Mouse (Mus musculus) left cerebral cortex, postnatal 10 days (tissue): ENCODE measurements around the gene Mettl14. TPM values are rescaled to one million over a fixed set of nuclear protein-coding genes. Genes with fewer than 3 reads are reported as not detected.
"Not testable (repeated sequence)": the region's sequence is repeated elsewhere in the genome, so short reads cannot be mapped to it uniquely, and the experiment has no call there.

Experiments used
- DNase-seq, 2 experiments: peaks; one replicate each; pipeline ENCODE4 v3.0.0; 2021 to 2022; ENCODE audit warnings: low spot score in 2 of 2, mixed read lengths in 1 of 2; ENCODE audit errors: extremely low spot score in 1 of 2
- intact Hi-C: fragments of 180-260 bp; cut with DNase I; formaldehyde crosslinking; loops from one replicate; pipeline ENCODE4 v1.15.1; 2025
- total RNA-seq, 2 experiments: library from RNA; stranded (reverse); gene quantifications; 2 replicates each; pipeline ENCODE4 v1.2.3; 2021

Mettl14 gene
- total RNA-seq, 2 experiments from 2014 or later = 12.3 to 12.5 TPM

GRCm38 (mm10) chr3:123370927-123371326 is 15.0 kb downstream of the Mettl14 start:
- intact Hi-C loops = no loop called here
- DNase-seq = no peak

GRCm38 (mm10) chr3:123369161-123369560 is 16.7 kb downstream of the Mettl14 start:
- no peak for DNase-seq
- intact Hi-C loops = no loop called here

GRCm38 (mm10) chr3:123366820-123367219 is 19.1 kb downstream of the Mettl14 start:
- DNase-seq, intact Hi-C loops: not testable (repeated sequence)

- intact Hi-C loops = loop anchor here (10.0 kb wide), 1 partner anchor 122 kb away; the partner anchor contains the start of gene Synpo2
- DNase-seq = no peak
These were observed 29.4 kb downstream of the Mettl14 start for GRCm38 (mm10) chr3:123356377-123356991.

GRCm38 (mm10) chr3:123354388-123354787 is 31.5 kb downstream of the Mettl14 start:
- intact Hi-C loops = loop anchor here (5.0 to 10.0 kb wide), 2 partner anchors 120 to 192 kb away; partner anchors contain the start of gene Synpo2
- DNase-seq = no peak

- no peak for DNase-seq
- intact Hi-C loops = loop anchor here (5.0 to 10.0 kb wide), 2 partner anchors 119 to 191 kb away; partner anchors contain the start of gene Synpo2
These were observed 32.2 kb downstream of the Mettl14 start for GRCm38 (mm10) chr3:123353661-123354060.

GRCm38 (mm10) chr3:123353183-123353582 is 32.7 kb downstream of the Mettl14 start:
- DNase-seq = peak; percentile 27 to 43
- intact Hi-C loops = loop anchor here (5.0 to 10.0 kb wide), 2 partner anchors 118 to 191 kb away; partner anchors contain the start of gene Synpo2

- no peak for DNase-seq
- intact Hi-C loops = loop anchor here (5.0 to 10.0 kb wide), 2 partner anchors 117 to 189 kb away; partner anchors contain the start of gene Synpo2
These were observed 34.4 kb downstream of the Mettl14 start for GRCm38 (mm10) chr3:123351519-123351918.

- no peak for DNase-seq
- intact Hi-C loops = loop anchor here (5.0 to 10.0 kb wide), 2 partner anchors 116 to 188 kb away; partner anchors contain the start of gene Synpo2
These were observed 35.3 kb downstream of the Mettl14 start for GRCm38 (mm10) chr3:123350602-123351001.

GRCm38 (mm10) chr3:123348080-123348802 is 37.7 kb downstream of the Mettl14 start:
- intact Hi-C loops = no loop called here
- DNase-seq = peak in 1 of 2 experiments; percentile 44

- no peak for DNase-seq
- intact Hi-C loops = no loop called here
These were observed 42.2 kb downstream of the Mettl14 start for GRCm38 (mm10) chr3:123343690-123344089.

GRCm38 (mm10) chr3:123341049-123341448 is 44.9 kb downstream of the Mettl14 start:
- intact Hi-C loops = no loop called here
- no peak for DNase-seq

GRCm38 (mm10) chr3:123338666-123339195 is 47.2 kb downstream of the Mettl14 start:
- intact Hi-C loops = no loop called here
- DNase-seq = no peak

- intact Hi-C loops = no loop called here
- DNase-seq = no peak
These were observed 48.1 kb downstream of the Mettl14 start for GRCm38 (mm10) chr3:123337853-123338252.

- no peak for DNase-seq
- intact Hi-C loops = no loop called here
These were observed 49.0 kb downstream of the Mettl14 start for GRCm38 (mm10) chr3:123336951-123337350.

GRCm38 (mm10) chr3:123336455-123336854 is 49.5 kb downstream of the Mettl14 start:
- intact Hi-C loops = no loop called here
- no peak for DNase-seq

- DNase-seq = no peak
- intact Hi-C loops = no loop called here
These were observed 50.4 kb downstream of the Mettl14 start for GRCm38 (mm10) chr3:123335480-123335879.

GRCm38 (mm10) chr3:123334947-123335346 is 51.0 kb downstream of the Mettl14 start:
- DNase-seq = no peak
- intact Hi-C loops = no loop called here

- intact Hi-C loops = no loop called here
These were observed 52.9 kb downstream of the Mettl14 start for GRCm38 (mm10) chr3:123333055-123333424.

More at GRCm38 (mm10) chr3:123333055-123333424, 52.9 kb downstream of the Mettl14 start:
- peak in 1 of 2 experiments; percentile 60 for DNase-seq
